Mouse (Mus musculus): ENCODE results near the gene Col6a3. TPM values are rescaled to one million over a fixed set of nuclear protein-coding genes. Genes with fewer than 3 reads are reported as not detected.

Col6a3 gene
- polyA plus RNA-seq (2015; fragmentation: Nextera tagmentation; extraction: Ambion mirVana) = 15.6 and 18.6 TPM in 2 replicates

DNA sequence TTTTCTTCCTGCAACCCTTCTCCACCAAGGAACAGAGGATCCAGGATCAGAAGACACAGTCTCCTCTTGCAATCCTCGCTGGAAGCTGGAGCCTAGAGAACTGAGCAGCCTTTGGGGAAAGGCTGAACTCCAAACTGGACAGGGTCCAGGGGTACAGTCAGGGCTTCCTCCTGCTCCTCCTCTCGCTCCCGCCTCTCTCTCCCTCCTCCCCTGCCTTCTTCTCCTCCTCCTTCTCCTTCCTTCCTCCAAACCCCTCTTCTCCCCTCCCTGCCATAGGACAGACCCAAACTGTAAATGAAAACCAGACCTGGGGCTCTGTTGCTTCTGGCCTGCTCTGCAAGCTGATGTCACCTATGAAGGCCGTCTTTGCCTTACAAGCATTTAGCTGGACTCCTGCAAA, at the start of gene Col6a3:
TSS of gene Col6a3 (minus strand) at position 136 of the 400 bp plus-strand sequence.

Other genes with a start within 250 kb of the Col6a3 start
- 44.9 and 50.6 TPM in 2 replicates for gene Cops8, start 241.0 kb downstream of the Col6a3 start, polyA plus RNA-seq (2015; fragmentation: Nextera tagmentation; extraction: Ambion mirVana)
- gene Mlph, start 71.1 kb upstream of the Col6a3 start, polyA plus RNA-seq (2015; fragmentation: Nextera tagmentation; extraction: Ambion mirVana) = 0.35 and 0.36 TPM in 2 replicates
- not detected in 2 replicates for gene Prlh, start 109.1 kb upstream of the Col6a3 start, polyA plus RNA-seq (2015; fragmentation: Nextera tagmentation; extraction: Ambion mirVana)
- gene Rab17, start 125.7 kb upstream of the Col6a3 start, polyA plus RNA-seq (2015; fragmentation: Nextera tagmentation; extraction: Ambion mirVana) = 0.41 and 0.63 TPM in 2 replicates
- 25.6 and 34.1 TPM in 2 replicates for gene Lrrfip1, start 154.8 kb upstream of the Col6a3 start, polyA plus RNA-seq (2015; fragmentation: Nextera tagmentation; extraction: Ambion mirVana)

Measured in spleen, postnatal 0 days (tissue).